Mouse (Mus musculus) fat pad, adult 2 months (tissue): Measurements from ENCODE around the gene Gm8257.
"Not testable (repeated sequence)": the region's sequence is repeated elsewhere in the genome, so short reads cannot be mapped to it uniquely, and the experiment has no call there.

ENCODE experiments used
- DNase-seq: peaks from one replicate; pipeline ENCODE4 v3.0.0-alpha.2; 2011; ENCODE audit warnings: low read depth, low spot score; ENCODE audit errors: extremely low read depth

Gene Gm8257

DNA sequence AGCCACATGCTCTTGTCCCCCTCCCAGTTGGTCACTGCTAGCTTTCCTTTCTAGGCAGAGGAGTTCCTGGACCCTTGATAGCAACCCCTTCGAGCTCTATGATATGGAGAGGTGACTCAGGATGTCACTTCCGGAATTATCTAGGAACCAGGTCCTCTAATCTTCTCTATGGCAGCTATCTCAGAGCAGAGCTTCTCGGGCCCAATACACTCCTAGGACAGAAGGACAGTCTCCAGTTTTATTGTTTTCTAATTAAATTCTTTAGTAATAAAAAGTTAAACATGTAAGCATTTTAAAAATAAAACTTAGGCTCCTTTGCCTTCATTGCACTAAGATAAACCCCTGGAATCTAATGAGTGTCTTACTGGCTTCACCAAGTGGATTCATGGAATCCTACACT, at the start of gene Gm8257:
TSS of gene Gm8257 (minus strand) at position 101 of the 400 bp plus-strand sequence.
- not testable (repeated sequence) for DNase-seq

DNA sequence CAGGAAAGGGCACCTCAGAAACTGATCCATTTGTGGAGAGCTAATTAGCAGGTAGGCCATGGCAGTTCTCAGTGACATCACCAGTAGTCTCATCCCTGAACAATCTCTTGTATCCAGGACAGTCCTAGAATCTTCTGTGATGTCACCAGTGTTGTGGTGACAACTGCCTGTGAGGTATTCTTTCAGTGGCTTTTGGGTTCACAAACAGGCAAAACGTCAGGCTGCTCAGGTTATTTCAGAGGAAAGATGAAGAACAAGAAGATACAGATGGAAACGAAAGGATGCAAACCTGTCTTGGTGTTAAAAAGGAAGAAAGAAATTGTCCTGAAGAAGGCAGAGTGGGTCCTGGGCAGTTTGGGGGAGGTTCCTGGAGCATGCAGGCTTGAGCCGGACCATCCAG, 44.0 kb upstream of the Gm8257 start, which contains the start of gene Gm8267:
TSS of gene Gm8267 (minus strand) at position 101 of the 400 bp plus-strand sequence.
- DNase-seq, result no peak

GRCm38 (mm10) chr14:44742789-44743188, 36.5 kb upstream of the Gm8257 start:
- not testable (repeated sequence) for DNase-seq

DNA sequence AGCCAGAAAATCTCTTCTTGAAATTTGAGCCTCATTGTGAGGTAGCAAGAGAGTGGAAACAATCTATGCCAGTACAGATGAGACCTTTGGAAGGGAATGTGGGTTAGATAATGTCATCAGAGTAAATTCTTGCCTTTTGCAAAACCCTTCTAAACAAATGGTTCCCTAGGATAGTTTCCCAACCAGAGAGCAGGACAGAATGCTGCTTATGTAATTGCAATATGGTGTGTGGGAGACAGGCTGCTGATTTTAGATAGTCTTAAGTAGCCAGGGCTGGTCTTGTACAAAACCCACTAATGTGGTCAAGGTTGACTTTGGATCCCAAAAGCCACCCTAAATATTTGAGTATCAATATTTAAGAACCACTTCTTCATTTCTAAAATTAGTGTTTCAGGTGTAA, 24.5 kb upstream of the Gm8257 start:
- not testable (repeated sequence) for DNase-seq

GRCm38 (mm10) chr14:44627737-44628136, 78.5 kb downstream of the Gm8257 start, which contains the start of gene Gm5624:
Gene Gm5624 (minus strand): TSS chr14:44627938.
- not testable (repeated sequence) for DNase-seq
